Mouse (Mus musculus): ENCODE data around the gene Rhoh. TPM values are rescaled to one million over a fixed set of nuclear protein-coding genes. Genes with fewer than 3 reads are reported as not detected.

Gene Rhoh
- polyA plus RNA-seq, 1 experiment from 2014 or later: 0.90 TPM

DNA sequence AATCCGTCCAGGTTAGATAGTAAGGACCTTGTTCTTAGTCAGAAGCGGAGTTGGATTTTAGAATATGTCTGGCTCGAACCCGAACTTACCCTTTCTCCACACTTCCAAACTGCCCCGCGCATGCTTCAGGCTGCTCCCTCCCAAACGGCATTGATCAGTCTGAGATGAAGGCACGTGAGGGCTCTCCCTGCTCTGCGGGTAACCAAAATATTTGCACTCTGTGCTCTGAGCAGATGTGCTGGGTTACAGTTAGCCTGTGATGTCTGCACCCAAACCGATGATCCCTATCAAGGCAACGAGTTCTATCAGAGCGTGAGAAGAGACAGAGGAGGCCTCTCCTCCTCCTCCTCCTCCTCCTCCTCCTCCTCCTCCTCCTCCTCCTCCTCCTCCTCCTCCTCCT lies 3.1 kb upstream of the Rhoh start:
- ATAC-seq: no peak
- Histone ChIP-seq H3K4me1 (ENCODE audit: insufficient read depth, low read depth, low read length) (no peaks in the 10 kb centered on the region), H3K27me3 (replicated peaks; ENCODE audit: insufficient read depth, low read length) (no peaks in the 10 kb centered on the region), H3K4me2 (replicated peaks; ENCODE audit: low read depth, low read length) (no peak overlapping the region), H3K36me3 (ENCODE audit: insufficient read depth, low read length) (no peaks in the 10 kb centered on the region), H3K9me3 (ENCODE audit: low read length) (no peaks in the 10 kb centered on the region), H3K9ac (replicated peaks; ENCODE audit: low read depth) (no peak overlapping the region), H3K27ac (ENCODE audit: low read length) (no peak overlapping the region), H3K4me3 (ENCODE audit: low read depth, low read length) (no peak overlapping the region)
- TF ChIP-seq EP300 (IDR thresholded peaks at IDR 0.05) (no peak), CTCF (IDR thresholded peaks at IDR 0.05) (no peak)
- DNase-seq (ENCODE audit: low spot score): no peak
- 70% methylated on average over 12 of the region's 12 CpGs for WGBS

GRCm38 (mm10) chr5:65858355-65858754 lies 2.7 kb upstream of the Rhoh start:
- Histone ChIP-seq H3K4me2 (replicated peaks; ENCODE audit: low read depth, low read length) (no peak overlapping the region), H3K4me3 (ENCODE audit: low read depth, low read length) (no peak overlapping the region), H3K27me3 (replicated peaks; ENCODE audit: insufficient read depth, low read length) (no peaks in the 10 kb centered on the region), H3K36me3 (ENCODE audit: insufficient read depth, low read length) (no peaks in the 10 kb centered on the region), H3K9ac (replicated peaks; ENCODE audit: low read depth) (no peak overlapping the region), H3K9me3 (ENCODE audit: low read length) (no peaks in the 10 kb centered on the region), H3K27ac (ENCODE audit: low read length) (no peak overlapping the region), H3K4me1 (ENCODE audit: insufficient read depth, low read depth, low read length) (no peaks in the 10 kb centered on the region)
- TF ChIP-seq CTCF (IDR thresholded peaks at IDR 0.05) (no peak), EP300 (IDR thresholded peaks at IDR 0.05) (no peak)
- DNase-seq (ENCODE audit: low spot score): no peak
- no peak for ATAC-seq
- WGBS: 89% methylated on average over 4 of the region's 6 CpGs

GRCm38 (mm10) chr5:65858898-65859297 lies 2.1 kb upstream of the Rhoh start:
- Histone ChIP-seq H3K9ac (replicated peaks; ENCODE audit: low read depth) (no peak overlapping the region), H3K9me3 (ENCODE audit: low read length) (no peaks in the 10 kb centered on the region), H3K36me3 (ENCODE audit: insufficient read depth, low read length) (no peaks in the 10 kb centered on the region), H3K4me1 (ENCODE audit: insufficient read depth, low read depth, low read length) (no peaks in the 10 kb centered on the region), H3K4me3 (ENCODE audit: low read depth, low read length) (no peak overlapping the region), H3K27me3 (replicated peaks; ENCODE audit: insufficient read depth, low read length) (no peaks in the 10 kb centered on the region), H3K4me2 (replicated peaks; ENCODE audit: low read depth, low read length) (no peak overlapping the region), H3K27ac (ENCODE audit: low read length) (no peak overlapping the region)
- TF ChIP-seq EP300 (IDR thresholded peaks at IDR 0.05): no peak
- TF ChIP-seq CTCF (IDR thresholded peaks at IDR 0.05): no peak
- peak; percentile 51 for DNase-seq (ENCODE audit: low spot score)
- ATAC-seq: 0 out of 2 replicates have a peak, but pooled peaks have one; percentile 30
- WGBS: 33% methylated on average over 12 of the region's 12 CpGs

- TF ChIP-seq EP300 (IDR thresholded peaks at IDR 0.05) (no peak), CTCF (IDR thresholded peaks at IDR 0.05) (no peak)
- H3K36me3 ChIP-seq (ENCODE audit: insufficient read depth, low read length): no peaks in the 10 kb centered on the region
- 34% methylated on average over 6 of the region's 6 CpGs for WGBS
- H3K9ac ChIP-seq (replicated peaks; ENCODE audit: low read depth): no peak overlapping the region
- H3K27ac ChIP-seq (ENCODE audit: low read length): no peak overlapping the region
- no peaks in the 10 kb centered on the region for H3K27me3 ChIP-seq (replicated peaks; ENCODE audit: insufficient read depth, low read length)
- H3K9me3 ChIP-seq (ENCODE audit: low read length): no peaks in the 10 kb centered on the region
- DNase-seq (ENCODE audit: low spot score): peak; percentile 45
- H3K4me3 ChIP-seq (ENCODE audit: low read depth, low read length): no peak overlapping the region
- no peak overlapping the region for H3K4me2 ChIP-seq (replicated peaks; ENCODE audit: low read depth, low read length)
- ATAC-seq: no peak
- H3K4me1 ChIP-seq (ENCODE audit: insufficient read depth, low read depth, low read length): no peaks in the 10 kb centered on the region
Measured at GRCm38 (mm10) chr5:65859396-65859795, 1.6 kb upstream of the Rhoh start.

GRCm38 (mm10) chr5:65860281-65861000 lies 572 bp upstream of the Rhoh start:
- DNase-seq (ENCODE audit: low spot score) (peak; percentile 16), ATAC-seq (no peak)
- H3K27ac ChIP-seq (ENCODE audit: low read length): no peak overlapping the region
- H3K9ac ChIP-seq (replicated peaks; ENCODE audit: low read depth): no peak overlapping the region
- H3K27me3 ChIP-seq (replicated peaks; ENCODE audit: insufficient read depth, low read length): no peaks in the 10 kb centered on the region
- H3K4me3 ChIP-seq (ENCODE audit: low read depth, low read length): no peak overlapping the region
- H3K9me3 ChIP-seq (ENCODE audit: low read length): no peaks in the 10 kb centered on the region
- no peak for TF ChIP-seq CTCF (IDR thresholded peaks at IDR 0.05)
- no peak for TF ChIP-seq EP300 (IDR thresholded peaks at IDR 0.05)
- no peak overlapping the region for H3K4me2 ChIP-seq (replicated peaks; ENCODE audit: low read depth, low read length)
- 77% methylated on average over 12 of the region's 12 CpGs for WGBS
- H3K36me3 ChIP-seq (ENCODE audit: insufficient read depth, low read length): no peaks in the 10 kb centered on the region
- H3K4me1 ChIP-seq (ENCODE audit: insufficient read depth, low read depth, low read length): no peaks in the 10 kb centered on the region

GRCm38 (mm10) chr5:65862217-65862927 lies 1.4 kb downstream of the Rhoh start:
- Histone ChIP-seq H3K4me3 (ENCODE audit: low read depth, low read length) (no peak overlapping the region), H3K9me3 (ENCODE audit: low read length) (no peaks in the 10 kb centered on the region), H3K4me2 (replicated peaks; ENCODE audit: low read depth, low read length) (no peak overlapping the region), H3K4me1 (ENCODE audit: insufficient read depth, low read depth, low read length) (no peaks in the 10 kb centered on the region), H3K36me3 (ENCODE audit: insufficient read depth, low read length) (no peaks in the 10 kb centered on the region), H3K27ac (ENCODE audit: low read length) (no peak overlapping the region), H3K9ac (replicated peaks; ENCODE audit: low read depth) (no peak overlapping the region), H3K27me3 (replicated peaks; ENCODE audit: insufficient read depth, low read length) (no peaks in the 10 kb centered on the region)
- no peak for DNase-seq (ENCODE audit: low spot score)
- TF ChIP-seq EP300 (IDR thresholded peaks at IDR 0.05) (no peak), CTCF (IDR thresholded peaks at IDR 0.05) (no peak)
- 91% methylated on average over 7 of the region's 7 CpGs for WGBS
- ATAC-seq: no peak

Data from lung, postnatal 0 days (tissue).